Mouse (Mus musculus) layer of hippocampus, postnatal 25 days (tissue): ENCODE measurements around the gene Specc1l. TPM values are rescaled to one million over a fixed set of nuclear protein-coding genes. Genes with fewer than 3 reads are reported as not detected.
A peak's percentile ranks its signal among the peaks of the same experiment; 100 is the strongest.
"Not testable (repeated sequence)": the region's sequence is repeated elsewhere in the genome, so short reads cannot be mapped to it uniquely, and the experiment has no call there.

Source experiments
- DNase-seq, 2 experiments: peaks; one replicate each; pipeline ENCODE4 v3.0.0; 2022; ENCODE audit warnings: mixed read lengths in 2 of 2, low spot score in 1 of 2; ENCODE audit errors: extremely low spot score in 1 of 2
- total RNA-seq, 2 experiments: library from RNA; stranded (reverse); gene quantifications; 2 replicates each; pipeline ENCODE4 v1.2.3; 2021

The Specc1l gene
- total RNA-seq, 2 experiments from 2014 or later = 42.8 to 44.9 TPM

- DNase-seq = no peak
Observed at GRCm38 (mm10) chr10:75276427-75277013, 64.6 kb downstream of the Specc1l start.

DNA sequence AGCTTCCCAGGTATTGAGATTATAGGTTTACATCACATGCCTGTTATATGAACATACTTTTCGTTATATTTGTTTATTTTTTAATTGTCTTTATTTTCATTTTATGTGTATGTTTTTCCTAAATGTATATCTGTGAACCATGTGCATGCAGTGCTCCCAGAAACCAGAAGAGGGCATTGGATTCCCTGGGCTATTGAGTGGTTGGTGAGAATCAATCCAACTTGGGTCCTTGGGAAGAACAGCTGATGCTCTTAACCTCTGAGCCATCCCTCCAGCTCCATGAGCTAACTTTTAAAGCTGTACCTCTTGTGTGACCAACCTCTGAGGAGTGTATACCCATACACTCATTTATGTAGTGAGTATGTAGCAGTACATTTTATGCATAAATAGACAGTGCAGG is 65.6 kb downstream of the Specc1l start:
- peak in 1 of 2 experiments; percentile 39 for DNase-seq

DNA sequence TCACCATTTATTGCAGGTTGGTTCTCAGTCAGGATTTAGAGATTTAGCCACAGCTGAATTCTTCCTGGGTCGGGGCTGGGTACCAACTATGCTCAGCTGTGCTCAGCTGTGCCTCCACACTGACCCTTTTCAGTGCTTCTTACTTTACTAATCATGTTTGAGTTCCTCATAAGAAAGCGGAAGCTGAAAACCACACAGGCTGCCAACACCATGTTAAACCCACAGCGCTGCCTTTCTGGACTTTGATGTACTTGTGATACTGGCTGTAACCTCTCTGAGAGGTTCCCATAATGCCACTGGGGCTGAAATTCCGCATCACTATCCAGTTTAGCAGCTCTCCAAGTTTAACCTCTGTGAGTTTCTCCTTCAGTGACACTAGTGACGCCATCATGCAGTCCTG is 70.8 kb downstream of the Specc1l start:
- no peak for DNase-seq

GRCm38 (mm10) chr10:75283821-75284220 is 71.9 kb downstream of the Specc1l start:
- no peak for DNase-seq

DNA sequence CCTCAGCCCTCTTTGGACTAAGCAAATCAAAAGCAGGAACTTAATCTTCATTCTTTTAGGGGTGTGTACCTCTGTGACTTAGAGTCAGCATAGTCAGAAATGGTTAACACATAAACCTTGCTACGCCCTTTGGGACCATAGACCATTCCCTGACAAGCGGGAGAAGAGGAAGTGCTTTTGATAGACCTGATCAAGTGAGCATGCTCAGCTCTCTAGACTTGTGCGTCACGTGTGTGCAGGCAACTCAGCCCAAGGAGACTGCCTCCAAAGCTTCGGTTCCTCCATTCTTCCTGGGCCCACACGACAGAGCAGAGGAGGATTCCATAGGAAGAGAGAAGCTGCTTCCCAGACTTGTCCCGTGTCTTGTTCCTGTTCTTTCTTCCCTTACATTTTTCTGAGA is 76.7 kb downstream of the Specc1l start:
- no peak for DNase-seq

- no peak for DNase-seq
Observed at GRCm38 (mm10) chr10:75289392-75289791, 77.5 kb downstream of the Specc1l start.

DNA sequence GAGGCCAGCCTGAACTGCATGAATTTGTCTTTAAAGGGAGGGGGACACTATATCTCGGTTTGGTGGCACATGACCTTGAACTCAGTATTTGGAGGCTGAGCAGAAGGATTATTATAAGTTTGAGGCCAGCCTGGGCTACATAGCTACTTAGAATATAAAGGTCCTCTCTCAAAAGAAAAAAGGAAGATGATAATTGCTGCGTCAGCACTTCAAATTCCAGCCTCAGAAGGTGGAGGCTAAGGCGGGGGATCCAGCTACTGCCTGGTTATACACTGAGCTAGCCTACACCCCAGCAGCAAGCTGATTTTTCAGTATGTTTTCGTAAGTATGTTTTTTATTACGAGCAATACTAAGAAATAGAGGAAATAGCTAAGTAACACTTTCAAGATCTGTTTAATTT is 78.8 kb downstream of the Specc1l start:
- DNase-seq = no peak

DNA sequence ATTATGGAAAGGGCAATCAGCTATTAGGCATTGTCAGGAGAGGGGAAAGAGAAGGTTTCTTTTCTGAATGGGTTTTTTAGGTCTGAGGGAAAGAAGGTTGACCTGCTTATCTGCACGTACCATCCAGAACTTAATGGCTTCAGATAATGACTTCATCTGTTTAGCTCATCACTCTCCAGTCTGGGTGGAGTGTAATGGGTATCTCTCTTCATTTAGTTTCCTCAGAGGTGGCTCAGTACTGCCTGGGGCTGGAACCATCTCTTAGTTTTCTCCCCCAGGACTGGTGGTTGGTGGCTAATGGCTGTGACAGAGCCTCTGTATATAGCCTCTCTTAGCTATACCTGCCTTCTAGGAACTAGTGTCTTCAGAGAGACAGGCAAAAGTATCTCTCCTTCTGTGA is 79.5 kb downstream of the Specc1l start:
- no peak for DNase-seq

- not testable (repeated sequence) for DNase-seq
Observed at GRCm38 (mm10) chr10:75292206-75292605, 80.3 kb downstream of the Specc1l start.

DNA sequence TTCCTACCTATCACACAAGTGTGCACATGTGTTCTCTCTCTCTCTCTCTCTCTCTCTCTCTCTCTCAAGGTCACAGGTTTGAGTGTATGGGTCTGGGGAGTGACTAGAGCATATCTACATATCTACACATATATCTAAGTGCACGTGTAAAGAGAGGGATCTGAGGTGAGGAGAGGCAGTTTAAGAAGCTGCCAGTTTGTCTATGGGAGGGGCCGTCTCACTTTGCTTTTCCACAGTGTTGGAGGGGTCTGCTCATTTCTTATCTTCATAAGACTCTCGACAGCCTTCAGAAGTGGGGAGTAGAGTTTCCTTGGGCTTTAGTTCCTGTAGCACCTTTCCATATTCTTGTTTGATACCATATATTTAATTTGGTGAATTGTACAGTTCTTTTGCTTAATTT is 81.4 kb downstream of the Specc1l start:
- DNase-seq = no peak

DNA sequence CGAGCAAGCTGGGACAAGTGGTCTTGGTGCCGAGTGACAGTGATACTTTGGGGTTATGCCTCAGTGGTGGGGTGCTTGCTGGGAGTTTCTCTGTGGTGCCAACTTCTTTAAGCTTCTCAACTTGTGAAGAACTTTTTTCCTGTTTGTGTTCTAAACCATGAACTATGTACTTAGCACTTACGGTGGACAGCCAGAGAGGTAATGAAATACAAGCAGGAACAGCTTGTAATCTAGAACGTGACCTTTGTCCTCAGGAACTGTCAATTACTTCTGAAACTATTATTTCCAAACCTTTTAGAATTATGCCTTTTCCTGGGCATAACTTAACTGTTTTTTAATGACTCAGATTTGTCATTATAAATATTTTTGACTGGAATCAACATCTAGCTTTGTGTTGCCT is 82.5 kb downstream of the Specc1l start:
- no peak for DNase-seq

DNA sequence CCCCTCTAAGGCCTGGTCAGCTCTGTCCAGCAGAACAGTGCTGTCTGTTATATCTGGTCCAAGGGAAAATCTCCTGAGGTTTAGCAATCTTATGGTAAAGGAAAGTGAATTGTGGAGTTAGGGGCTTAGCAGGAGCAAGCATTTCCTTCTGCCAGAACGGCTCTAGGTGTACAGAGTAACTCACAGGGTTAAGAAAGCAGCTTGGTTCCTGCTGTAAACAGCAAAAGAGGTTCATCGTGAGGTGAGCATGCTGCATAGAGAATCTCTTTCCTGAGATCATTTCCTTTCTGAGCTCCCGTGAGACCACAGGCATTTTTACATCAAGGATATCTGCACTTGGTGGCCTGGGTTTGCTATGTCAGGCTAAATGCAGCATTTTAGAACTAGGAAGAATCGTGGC is 83.1 kb downstream of the Specc1l start:
- no peak for DNase-seq

- DNase-seq = no peak
Observed at GRCm38 (mm10) chr10:75298608-75299007, 86.7 kb downstream of the Specc1l start.

- no peak for DNase-seq
Observed at GRCm38 (mm10) chr10:75299785-75300418, 88.0 kb downstream of the Specc1l start.

DNA sequence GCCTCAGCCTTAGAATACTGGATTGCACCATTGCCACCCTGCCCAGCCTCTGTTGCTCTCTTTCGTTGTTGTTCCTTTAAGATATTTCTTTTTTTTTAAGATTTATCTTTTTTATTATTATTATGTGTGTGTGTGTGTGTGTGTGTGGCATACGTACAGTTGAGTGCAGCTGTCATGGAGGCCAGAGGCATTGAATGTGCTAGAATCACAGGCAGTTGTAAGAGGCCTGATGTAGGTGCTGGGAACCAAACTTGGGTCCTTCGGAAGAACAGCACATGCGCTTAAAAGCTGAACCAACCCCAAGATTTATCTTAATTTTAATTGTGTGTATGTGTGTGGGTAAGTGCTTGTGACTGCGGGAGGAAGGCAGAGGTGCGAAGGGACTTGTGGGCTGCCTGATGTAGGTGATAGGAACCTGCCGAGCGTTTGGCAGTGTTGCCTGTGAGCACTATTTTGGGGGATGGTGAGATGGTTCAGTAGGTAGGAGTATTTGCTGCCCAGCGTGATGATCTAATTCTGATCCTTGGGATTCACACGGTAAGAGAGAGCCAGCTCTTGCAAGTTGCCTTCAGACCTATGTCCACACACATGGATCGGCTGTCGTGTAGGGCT is 89.4 kb downstream of the Specc1l start:
- no peak for DNase-seq

- DNase-seq = no peak
Observed at GRCm38 (mm10) chr10:75301937-75302336, 90.1 kb downstream of the Specc1l start.

- DNase-seq = no peak
Observed at GRCm38 (mm10) chr10:75302536-75302935, 90.7 kb downstream of the Specc1l start.

DNA sequence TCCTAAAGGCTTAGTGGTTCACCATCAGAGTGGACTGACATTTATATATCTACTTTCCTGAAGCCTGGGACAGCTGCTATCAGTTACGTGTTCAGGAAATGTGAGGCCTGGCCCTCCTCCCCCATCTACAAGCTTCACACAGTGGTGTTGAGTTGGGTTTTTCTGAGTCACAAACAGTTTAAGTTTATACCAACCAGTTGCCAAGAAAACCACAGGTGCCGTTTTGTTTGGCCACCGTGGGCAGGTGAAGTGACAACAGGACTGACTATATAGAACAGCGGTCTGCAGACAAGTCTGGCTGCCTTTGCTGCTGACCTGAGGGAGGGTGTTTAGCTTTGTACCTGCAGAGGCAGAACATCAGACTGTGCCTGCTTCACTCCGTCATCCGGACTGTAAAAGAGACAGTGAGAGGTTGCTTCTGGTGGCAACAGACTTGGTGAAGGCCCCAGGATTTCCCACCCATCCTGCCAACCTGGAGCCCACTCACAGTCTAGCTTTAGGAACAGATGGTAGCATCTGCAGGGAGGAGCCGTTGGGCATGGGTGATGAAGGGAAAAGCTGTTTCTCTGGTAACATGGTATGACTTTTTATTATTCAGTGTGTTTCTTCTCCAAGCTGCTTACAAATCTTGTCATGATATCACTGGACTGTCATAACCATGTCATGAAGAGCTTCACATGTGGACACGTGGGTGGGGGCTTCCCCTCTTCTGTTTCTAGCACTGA is 91.6 kb downstream of the Specc1l start:
- DNase-seq = peak; percentile 48 to 51

DNA sequence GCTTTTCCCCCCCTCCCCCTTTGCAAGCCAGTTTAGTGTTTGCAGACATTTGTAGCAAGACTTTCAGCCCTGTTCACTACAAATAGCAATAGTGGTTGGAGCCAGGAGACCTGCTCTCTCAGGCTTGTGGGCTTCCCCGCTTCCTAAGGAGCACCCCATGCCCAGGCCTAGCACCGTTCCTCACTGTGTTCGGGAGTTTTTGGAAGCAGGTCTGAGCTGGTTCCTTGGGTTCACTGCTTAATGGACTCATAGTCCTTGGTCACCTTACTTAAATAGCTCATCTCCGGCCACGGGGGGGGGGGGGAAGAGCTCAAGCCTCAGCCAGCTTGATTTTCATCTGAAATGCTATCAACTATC is 92.2 kb downstream of the Specc1l start:
- no peak for DNase-seq

DNA sequence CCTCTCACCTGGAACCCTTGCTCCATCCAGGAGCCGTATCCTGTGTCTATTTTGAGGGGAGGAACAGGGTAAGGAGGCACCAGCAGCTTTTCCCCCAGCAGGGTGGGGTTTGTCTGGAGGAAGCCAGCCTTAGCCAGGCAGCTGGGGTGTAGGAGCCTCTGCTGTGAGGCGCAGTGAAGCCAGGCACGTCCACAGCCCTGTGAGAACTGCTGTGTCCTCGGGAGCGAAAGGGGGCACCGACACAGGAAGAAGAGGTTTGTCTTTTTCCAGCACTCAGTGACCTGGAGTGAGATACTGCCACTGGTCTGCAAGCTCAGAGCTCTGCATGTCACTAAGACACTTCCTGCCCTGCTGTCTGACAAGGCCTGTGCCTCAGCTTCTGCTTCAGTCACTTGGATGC is 92.5 kb downstream of the Specc1l start:
- no peak for DNase-seq

DNA sequence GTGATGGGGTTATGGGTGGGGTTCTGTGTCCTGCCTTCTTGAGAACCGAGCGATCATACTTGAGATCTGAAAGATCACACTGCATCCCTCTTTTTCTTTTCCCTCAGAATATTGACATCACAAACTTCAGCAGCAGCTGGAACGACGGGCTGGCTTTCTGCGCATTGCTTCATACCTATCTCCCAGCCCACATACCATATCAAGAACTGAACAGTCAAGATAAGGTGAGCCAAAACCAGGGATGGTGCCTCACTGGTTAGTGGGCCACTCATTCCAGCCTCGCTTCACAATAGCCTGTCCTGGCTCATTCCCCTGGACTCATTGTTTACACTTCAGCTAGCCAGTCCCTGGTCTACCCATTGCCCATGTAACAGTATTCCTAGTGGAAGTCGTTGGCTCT is 95.3 kb downstream of the Specc1l start:
- no peak for DNase-seq

DNA sequence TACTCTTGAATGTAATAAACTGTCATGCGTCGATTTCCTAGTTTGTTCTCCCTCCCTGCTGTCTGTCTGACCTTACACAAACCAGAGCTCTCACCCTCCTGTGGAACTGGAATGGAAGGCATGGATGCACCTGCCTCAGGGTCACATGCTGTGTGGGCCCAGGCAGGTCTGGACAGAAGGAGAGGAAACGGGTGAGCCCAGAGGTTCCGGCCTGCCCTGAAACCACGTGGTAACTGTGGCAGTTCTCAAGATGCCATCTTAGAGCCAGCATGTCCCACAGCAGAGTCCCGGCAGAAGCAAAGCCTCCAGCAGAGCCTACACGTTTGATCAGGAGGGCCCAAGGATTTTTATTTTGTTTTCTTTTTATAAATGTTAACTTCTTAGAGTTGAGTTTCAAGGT is 100.5 kb downstream of the Specc1l start:
- no peak for DNase-seq
